Mouse (Mus musculus): ENCODE measurements around the gene Krt25.

Krt25 gene

GRCm38 (mm10) chr11:99275624-99276023, 47.1 kb downstream of the Krt25 start:
- DNase-seq, result no peak

- DNase-seq, result no peak
Measured at GRCm38 (mm10) chr11:99272721-99273120, 50.0 kb downstream of the Krt25 start.

- no peak for DNase-seq
Measured at GRCm38 (mm10) chr11:99269192-99269591, 53.6 kb downstream of the Krt25 start.

DNA sequence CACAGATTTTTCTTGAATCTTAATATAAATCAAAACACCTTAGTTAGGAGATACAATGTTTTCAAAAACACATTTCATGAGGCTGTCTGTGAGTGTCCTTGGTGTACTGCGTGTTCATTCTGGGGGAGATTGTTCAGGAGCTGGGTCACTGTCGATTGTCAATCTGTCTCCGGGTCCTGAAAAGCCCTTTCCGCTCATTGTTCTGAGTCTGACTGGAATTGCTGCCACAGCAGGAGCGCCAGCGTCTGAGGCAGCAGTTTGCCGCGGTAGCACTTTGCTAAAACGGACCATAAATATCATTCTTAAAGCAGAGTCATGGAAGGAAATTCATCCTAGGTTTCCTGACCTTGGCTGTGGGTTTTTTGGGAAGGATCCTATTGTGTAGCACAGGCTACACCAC, 57.0 kb downstream of the Krt25 start:
- DNase-seq, result no peak

Data from cerebellum, adult 9-11 months (tissue).